Comparison of ENCODE assay signal across 16 mouse cellular contexts in genomic region chr6:129170925-129171324, GRCm38 (mm10). TPM values are rescaled to one million over a fixed set of nuclear protein-coding genes. Genes with fewer than 3 reads are reported as not detected.
"Had no signal": no experiment of that assay in that cellular context is flagged by ENCODE, and none has a peak within 500 bp of the region (broad histone marks: within the 10 kb centered on the region; RNA-seq: fewer than 3 reads in every experiment).

No protein-coding gene starts in this region.

- H3K4me2 ChIP-seq: lung, embryonic 14.5 days; midbrain, embryonic 11.5 days; neural tube, embryonic 13.5 days; neural tube, embryonic 15.5 days; stomach, embryonic 15.5 days had no signal

- H3K4me3 ChIP-seq: myocyte; neural tube, embryonic 13.5 days; neural tube, embryonic 15.5 days; stomach, embryonic 15.5 days had no signal

- H3K9ac ChIP-seq: lung, embryonic 14.5 days; neural tube, embryonic 13.5 days; neural tube, embryonic 15.5 days; stomach, embryonic 15.5 days had no signal

- ATAC-seq: midbrain, embryonic 16.5 days had no signal

- H3K4me1 ChIP-seq: neural tube, embryonic 13.5 days; neural tube, embryonic 15.5 days; stomach, embryonic 15.5 days had no signal

- H3K27me3 ChIP-seq: neural tube, embryonic 13.5 days; neural tube, embryonic 15.5 days; stomach, embryonic 15.5 days had no signal

- H3K9me3 ChIP-seq: neural tube, embryonic 13.5 days; neural tube, embryonic 15.5 days; stomach, embryonic 15.5 days had no signal

- DNase-seq: lung, adult 18-20 months; lung, embryonic 14.5 days; lung, postnatal 10 days; midbrain, embryonic 14.5 days; right cerebral cortex, postnatal 14 days; thymus, adult 2 months; thymus, postnatal 25 days; thymus, postnatal 4 days had no signal

- H3K27ac ChIP-seq: neural tube, embryonic 13.5 days; neural tube, embryonic 15.5 days; stomach, embryonic 15.5 days; stomach, postnatal 0 days had no signal

- H3K36me3 ChIP-seq: neural tube, embryonic 13.5 days; neural tube, embryonic 15.5 days; stomach, embryonic 15.5 days had no signal

RNA-seq across cellular contexts. Expression of gene Clec2d, which starts 9.5 kb away (rescaled TPM):
- polyA plus RNA-seq: midbrain, embryonic 11.5 days; midbrain, embryonic 16.5 days; neural tube, embryonic 11.5 days; neural tube, embryonic 13.5 days had no signal
